Mouse (Mus musculus): ENCODE results near the gene Smim15.

Gene Smim15

DNA sequence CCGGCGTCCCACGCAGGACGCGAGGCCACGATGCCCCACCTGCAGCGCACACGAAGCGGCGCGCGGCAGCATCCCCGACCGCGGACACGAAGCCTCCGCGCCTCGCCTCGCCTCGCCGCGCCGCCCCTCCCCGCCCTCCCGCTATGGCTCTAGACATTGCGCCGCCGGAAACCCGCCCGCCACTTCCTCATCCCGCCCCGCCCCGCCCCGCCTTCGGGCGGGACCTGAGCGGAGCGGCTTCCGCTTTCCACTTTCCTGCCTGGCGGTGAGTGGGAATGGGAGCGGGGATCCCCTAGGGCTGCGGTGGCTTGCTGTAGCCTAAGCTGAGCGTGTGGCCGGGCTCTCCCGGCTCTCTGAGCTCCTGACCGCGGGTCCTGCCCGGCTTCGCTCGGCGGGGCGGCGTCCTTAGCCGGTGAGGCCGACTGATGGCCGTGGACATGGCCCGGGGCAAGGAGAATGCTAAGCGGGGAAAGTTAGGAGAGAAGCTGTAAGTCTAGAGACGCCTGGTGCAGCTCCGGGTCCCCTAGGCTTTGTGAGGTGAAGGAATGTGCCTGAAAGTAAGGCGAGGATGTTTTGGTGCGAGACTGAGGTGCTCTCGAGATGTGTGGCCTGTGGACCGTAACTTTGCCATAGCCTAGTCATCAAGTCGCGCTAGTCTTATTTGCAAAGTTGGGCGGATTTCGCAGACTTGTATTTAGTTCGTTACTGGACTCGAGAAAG is at the start of gene Smim15:
Smim15 (plus strand) TSS at position 225 of the 720 bp plus-strand sequence.
- no peak for DNase-seq (ENCODE audit: extremely low read depth, low read depth, low spot score)

DNA sequence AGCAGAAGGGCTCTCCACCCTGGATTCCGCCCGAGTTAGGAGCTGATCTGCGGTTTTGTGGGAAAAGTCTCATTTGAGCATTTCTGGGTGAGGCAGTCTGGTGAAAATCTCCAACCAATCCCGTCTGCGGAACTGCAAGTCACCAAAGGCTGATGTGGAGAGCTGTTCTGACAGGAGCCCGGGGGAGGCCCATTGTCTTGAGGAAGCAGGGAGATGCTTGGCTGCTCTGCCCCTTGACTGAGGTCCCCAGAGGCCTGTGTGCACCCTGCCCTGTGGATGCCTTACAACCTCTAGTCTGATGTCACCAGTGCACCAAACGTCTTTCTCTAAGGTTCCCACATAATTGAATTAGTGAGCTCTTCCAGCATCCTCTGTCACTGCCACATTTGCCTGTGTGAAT is 49.0 kb upstream of the Smim15 start:
- no peak for DNase-seq (ENCODE audit: extremely low read depth, low read depth, low spot score)

DNA sequence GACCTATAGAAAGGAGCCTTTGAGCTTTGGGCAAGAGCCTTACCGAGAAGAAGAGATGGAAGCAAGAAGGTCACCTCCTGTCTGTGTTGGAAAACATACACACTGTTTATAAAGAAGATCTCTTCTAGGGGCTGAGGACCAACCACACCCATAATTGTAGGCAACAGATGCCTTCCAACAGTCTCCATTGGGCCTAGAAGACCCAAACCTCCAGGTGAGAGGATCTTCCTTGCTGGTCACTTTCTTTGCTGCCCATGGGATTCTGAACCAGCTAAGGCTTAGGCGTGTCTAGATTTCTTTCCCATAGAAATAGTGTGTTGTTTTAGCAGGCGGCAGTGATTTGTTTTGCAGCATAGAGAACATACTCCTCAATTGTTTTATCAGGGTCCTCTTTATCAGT is 47.9 kb upstream of the Smim15 start:
- DNase-seq (ENCODE audit: extremely low read depth, low read depth, low spot score), result no peak

DNA sequence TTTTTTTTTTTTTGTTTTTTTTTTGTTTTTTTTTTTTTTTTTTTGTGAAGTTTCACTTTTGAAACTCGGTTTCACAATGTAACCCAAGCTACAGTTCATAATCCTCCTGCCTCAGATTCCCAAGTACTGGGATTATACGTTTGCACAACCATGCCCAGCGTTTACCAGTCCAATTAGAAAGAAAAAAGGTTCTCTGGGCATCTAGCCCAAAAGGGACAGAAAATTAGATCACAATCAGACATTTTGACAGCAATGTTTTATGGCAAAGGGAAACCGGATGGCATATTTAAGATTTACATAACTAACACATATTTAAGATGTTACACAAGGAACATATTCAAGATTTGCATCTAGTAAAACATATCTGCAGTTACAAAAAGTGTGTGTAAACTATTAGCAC is 36.4 kb upstream of the Smim15 start:
- peak; percentile 68 for DNase-seq (ENCODE audit: extremely low read depth, low read depth, low spot score)

DNA sequence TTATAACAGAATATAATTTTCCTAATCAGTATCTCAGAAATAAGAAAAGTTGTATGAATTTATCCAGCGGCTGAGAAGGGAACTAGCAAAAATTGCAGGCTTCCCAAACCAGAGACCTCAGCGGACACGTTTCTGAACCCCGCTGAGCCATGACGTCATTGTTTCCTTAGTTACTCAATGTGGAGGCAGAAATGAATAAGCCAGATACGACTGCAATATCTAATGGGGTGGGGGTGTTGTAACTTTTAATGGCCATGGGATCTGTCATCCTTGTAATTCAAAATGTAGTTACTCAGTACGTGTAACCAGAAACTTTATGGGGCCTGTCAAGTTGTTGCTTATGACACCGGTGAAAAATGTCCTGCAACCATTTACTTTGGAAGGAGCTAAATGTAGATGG is 31.1 kb upstream of the Smim15 start:
- DNase-seq (ENCODE audit: extremely low read depth, low read depth, low spot score), result no peak

DNA sequence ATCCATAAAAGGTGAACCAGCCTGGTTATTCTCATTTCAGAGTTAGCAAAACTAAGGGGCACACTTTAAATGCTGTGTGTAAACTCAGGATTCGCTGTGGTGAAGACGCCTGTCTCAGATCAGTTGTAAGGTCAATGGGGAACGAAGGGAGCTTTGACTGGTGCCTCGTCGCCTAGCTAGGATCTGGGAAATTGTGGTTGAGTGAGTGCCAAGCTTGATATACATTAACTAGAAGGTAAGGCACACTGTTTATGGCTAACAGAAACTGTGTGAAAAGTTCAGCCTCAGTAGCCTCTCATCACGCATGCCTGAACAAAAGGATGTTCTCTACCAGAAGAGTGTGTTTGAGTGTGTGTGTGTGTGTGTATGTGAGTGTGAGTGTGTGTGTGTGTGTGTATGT is 30.4 kb upstream of the Smim15 start:
- no peak for DNase-seq (ENCODE audit: extremely low read depth, low read depth, low spot score)

DNA sequence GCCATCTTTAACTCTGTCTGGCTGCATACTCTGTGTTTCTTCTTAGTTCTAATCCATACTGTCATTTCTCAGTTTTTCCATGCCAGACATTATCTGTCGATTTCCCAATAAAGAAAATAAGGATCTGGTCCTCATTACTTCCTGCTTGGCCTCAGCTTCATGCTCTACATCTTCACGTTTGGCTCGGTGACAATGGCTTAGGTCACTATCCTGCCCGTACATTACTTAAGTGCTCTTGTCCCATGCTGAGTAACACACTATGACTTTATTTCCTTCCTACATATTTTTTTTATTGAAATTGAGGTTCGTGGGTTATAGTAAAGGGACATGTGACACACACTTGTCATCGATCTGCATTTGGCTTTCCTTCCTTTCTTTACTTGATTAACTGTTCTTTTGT is 29.1 kb upstream of the Smim15 start:
- DNase-seq (ENCODE audit: extremely low read depth, low read depth, low spot score), result no peak

DNA sequence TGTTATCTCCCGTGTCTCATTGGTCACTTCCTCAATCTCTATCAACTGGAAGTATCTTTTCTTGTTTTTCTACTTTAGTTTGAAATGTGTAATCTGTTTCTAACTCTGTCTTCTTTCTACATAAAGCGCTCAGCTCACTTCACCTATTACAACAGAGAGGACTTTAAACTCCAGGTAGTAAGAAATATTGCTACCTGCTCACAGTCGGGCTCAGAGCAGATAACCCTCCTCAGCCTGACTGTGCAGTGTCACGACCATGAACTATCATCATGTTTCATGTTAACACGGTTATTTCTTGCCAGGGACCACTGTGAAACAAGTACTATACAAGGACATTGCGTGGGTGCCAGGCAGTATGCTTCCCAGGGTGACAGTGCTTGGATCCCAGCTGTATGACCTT is 26.9 kb upstream of the Smim15 start:
- no peak for DNase-seq (ENCODE audit: extremely low read depth, low read depth, low spot score)

DNA sequence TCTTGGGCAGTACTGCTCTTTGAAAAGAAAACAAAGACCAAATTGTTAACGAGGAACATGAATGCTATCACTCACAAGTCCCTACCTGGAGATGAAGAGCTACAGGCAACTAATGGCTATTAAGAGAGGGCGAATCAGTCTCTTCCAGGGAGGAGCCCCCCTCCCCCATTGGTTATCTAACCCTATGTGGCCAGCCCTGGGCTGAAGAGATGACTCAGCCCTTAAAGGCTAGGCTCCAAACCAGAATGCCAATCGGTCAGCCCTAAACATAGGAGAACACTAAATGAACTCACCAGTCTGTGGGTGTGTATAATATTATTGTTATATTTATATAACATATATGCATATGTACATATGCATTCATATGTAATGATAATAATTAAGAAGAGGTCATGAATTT is 18.4 kb upstream of the Smim15 start:
- no peak for DNase-seq (ENCODE audit: extremely low read depth, low read depth, low spot score)

DNA sequence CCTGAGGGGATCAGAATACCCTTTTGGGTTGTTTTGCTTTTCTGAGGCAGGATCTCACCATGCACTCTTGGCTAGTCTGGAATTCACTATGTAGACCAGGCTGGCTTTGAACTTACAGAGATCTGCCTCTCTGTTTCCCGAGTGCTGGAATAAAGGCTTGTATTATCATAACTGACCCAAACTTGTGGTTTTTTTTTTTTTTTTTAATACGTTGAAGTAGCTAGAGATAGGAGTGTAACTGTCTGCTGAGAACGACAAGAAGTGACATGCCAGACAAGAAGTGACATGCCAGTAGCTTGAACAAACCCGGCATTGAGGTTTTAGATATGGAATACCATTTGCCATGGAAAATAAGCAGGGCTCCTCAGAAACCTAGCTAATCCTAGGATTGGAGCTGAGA is 11.5 kb upstream of the Smim15 start:
- no peak for DNase-seq (ENCODE audit: extremely low read depth, low read depth, low spot score)

DNA sequence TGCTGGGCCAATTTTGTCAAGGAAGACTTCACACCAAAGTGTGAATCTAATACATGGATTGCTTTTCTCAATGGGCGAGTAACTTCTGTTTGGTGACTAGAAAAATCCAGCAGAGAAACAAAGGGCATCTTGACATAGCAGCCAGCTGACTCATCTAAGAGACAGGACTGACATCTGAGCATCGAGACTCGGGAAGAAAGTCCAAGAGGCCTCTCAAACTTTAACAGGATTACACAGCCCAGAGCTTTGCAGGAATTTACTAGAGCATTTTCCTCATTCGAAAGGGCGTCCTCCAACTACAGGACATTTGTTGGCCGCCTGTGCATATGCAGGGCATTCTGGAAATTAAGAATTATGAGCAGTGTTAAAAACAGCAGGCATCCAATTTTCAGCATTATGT is 4.9 kb upstream of the Smim15 start:
- DNase-seq (ENCODE audit: extremely low read depth, low read depth, low spot score), result no peak

DNA sequence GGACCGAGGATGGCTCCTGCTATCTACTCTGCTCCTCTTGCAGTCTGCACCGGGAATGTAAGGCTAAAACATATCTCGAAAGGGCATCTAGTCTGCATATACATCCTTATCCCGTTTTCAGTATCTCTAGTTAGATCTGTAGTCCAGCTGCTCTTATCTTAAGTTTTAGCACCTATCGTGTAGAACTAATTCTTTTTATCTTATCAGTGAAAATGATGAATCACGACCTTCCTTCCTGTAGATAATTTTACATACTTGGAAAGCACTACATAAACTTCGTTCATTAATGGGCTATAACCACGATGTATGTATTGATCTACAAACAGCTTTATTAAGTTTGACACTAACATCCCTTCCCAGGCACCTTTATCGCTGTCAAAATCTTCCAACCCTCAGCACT is 4.3 kb upstream of the Smim15 start:
- no peak for DNase-seq (ENCODE audit: extremely low read depth, low read depth, low spot score)

DNA sequence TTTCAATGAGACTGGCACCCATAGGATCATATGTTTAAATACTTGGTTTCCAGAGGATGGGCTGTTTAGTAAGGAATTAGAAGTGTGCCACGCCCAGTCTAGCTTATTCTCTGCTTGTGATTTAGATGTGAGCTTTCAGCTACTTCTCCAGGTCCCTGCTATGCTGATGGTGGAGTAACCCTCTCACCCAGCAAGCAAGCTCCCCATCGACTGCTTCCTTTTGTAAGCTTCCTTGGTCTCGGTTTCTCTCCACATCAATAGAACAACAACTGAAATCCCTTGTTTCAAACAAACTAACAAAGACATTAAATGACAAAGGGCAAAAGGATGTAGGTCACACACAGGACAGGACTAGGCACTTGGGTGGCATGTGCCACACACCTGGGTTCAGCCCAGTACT is 3.8 kb upstream of the Smim15 start:
- DNase-seq (ENCODE audit: extremely low read depth, low read depth, low spot score), result no peak

DNA sequence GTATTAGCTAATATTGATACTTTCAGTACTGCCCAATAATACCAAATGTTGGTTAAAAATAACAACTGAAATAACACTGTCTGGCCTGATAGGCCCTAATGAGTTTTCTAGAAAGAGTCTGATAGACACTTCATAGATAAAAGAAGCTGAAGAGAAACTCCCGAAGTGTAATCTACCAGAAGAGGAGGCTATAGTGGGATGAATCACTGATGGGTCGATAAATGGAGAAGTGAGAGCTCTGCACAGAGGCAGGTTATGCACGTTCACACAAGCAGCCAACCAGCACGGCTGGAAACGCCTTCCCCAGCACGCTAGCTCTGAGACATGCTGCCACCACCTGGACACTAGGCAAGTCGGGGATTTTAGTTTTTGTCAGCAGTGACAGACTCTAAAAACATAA is 2.9 kb upstream of the Smim15 start:
- no peak for DNase-seq (ENCODE audit: extremely low read depth, low read depth, low spot score)

DNA sequence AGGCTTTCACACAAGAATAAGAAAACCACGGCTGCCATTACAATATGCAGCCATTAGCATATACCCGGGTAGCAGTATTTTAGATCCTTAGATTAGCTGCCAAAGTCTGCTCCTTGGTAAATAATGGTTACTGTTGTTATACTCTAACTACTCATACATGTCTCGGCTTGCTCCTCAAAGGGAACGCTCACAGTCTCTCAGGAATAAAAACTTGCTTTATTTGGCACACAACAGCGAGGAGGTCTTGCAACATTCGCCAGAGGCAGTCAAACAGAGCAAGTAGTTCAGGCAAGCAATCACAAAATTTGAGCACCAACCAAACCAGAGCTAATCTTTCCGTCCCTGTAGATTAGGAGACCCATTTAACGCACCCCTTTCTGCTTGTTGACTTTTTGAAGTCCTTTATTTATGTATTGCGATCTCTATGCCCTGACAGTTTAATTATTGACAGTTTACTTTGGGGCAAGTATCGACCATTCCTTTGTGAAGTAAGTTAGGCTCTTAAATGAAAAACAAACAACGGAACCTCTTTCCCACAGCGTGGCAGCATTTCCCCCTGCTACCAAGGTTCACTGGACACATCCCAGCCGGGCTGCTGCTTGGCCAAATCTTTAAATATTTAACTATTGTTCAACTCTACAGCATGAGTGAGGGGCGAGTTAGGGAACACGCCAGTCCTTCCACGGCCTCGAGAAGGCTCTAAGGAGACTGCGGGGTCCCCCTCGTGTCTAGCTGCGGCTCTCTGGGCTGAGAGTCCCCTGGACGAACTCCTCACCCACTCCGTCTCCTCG is 620 bp upstream of the Smim15 start:
- peak; percentile 96 for DNase-seq (ENCODE audit: extremely low read depth, low read depth, low spot score)

DNA sequence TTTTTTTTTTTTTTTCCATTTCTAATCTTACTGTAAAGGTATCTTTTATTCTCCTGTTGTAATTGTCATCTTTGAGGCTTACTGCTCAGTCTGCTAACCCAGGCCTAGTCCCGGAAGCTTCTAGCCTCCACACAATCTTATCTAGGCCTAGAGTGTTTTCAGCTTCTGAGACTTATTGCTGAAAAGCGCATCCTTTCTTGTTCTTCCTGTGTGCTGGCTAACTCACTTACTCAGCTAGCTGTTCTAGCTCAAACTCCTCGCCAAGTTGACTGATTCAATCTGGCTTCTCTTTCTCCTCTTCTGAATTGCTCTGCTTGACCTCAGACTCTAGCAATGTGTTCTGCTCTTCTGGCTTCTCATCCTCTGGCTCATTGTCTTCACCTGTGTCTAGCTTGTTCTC is 1.4 kb downstream of the Smim15 start:
- no peak for DNase-seq (ENCODE audit: extremely low read depth, low read depth, low spot score)

DNA sequence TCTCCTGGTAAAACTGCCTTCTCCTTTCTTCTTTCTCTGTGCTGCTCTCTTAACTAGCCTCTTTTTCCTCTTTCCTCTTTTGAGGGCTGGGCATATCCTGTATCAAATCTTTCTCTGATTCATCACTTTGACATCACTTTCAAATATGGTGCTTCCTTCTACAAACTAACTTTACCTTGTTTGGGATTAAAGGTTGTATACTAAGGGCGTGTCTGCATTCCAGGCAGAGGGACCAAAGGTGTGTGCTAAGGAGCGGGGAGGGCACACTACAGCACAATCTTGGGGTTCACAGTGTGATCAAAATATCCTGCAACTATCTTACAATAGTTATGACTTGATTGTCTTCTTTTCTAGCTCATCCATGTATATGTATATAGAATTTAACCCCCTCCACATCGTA is 1.8 kb downstream of the Smim15 start:
- DNase-seq (ENCODE audit: extremely low read depth, low read depth, low spot score), result no peak

DNA sequence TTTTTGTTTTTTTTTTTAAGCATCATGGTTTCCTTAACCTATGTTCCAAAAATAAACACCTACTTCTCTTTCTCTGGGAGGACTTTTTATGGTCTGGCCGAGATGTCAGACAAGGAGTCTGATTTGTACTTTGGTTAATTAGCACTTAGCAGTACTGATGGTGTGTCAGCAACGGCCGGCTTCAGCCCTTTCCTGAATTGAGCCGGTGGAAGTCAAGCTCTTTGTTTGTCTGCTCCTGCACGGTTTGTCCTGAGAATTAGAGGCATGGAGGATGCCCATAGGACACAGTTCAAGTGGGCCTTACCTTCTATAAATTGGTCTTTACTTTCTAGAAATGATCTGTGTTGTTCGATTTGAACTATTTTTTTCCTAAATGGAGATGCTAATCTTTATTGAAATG is 2.6 kb downstream of the Smim15 start:
- DNase-seq (ENCODE audit: extremely low read depth, low read depth, low spot score), result no peak

DNA sequence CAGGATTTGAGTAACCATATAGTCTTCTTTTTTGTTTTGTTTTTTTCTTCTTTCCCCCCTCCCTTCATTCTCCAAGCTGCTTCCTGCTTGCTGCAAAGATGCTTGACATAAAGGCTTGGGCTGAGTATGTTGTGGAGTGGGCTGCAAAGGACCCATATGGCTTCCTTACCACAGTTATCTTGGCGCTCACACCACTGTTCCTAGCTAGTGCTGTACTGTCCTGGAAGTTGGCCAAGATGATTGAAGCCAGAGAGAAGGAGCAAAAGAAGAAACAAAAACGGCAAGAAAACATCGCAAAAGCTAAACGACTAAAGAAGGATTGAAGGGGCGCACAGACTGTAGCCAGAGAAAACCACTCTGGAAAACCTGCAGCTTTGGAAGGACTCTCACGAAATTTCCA is 3.1 kb downstream of the Smim15 start:
- no peak for DNase-seq (ENCODE audit: extremely low read depth, low read depth, low spot score)

DNA sequence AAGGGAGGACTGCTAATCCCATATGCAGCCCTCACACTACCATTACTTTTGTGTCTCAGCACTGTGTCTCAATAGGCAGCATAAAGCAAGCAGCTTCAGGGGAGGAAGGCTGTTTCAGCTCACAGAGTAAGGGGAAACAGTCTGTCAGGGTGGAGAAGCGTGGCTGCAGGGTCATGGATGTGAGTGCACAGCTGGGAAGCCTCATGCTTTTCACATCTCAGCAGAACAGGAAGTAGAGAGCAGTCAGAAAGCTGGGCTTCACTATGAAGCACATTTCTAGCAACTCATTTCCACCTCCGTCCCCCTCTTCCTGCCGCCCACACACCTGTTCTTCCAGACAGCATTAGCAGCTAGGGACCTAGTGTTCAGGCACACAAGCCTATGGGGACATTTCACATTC is 12.7 kb downstream of the Smim15 start:
- DNase-seq (ENCODE audit: extremely low read depth, low read depth, low spot score), result no peak

DNA sequence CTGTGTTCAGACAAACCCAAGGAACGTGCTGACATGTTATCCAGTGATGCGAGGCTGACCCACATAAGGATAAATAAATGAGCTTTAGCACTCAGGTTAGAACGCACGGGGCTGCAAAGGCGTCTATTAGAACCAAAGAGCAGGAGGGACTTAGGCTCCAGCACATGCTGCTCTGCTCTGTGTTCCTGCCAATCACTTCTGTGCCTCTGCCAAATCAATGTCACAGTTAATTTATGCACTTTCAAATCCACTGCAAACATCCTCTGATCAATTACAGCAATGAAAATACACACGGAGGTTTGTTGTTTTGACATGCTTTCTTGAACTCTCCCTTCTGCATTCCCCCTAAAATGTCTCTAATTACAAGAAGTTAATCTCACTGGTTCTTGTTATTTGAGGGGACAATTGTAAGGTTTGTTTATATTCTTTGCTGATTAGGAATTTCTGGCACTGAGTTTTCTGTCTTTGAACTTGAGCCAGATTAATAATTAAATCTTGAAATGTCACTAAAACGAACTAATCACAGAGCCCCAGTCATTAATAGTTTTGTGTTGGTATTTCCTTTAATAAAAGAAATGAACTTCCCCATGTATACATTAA is 16.1 kb downstream of the Smim15 start:
- no peak for DNase-seq (ENCODE audit: extremely low read depth, low read depth, low spot score)

DNA sequence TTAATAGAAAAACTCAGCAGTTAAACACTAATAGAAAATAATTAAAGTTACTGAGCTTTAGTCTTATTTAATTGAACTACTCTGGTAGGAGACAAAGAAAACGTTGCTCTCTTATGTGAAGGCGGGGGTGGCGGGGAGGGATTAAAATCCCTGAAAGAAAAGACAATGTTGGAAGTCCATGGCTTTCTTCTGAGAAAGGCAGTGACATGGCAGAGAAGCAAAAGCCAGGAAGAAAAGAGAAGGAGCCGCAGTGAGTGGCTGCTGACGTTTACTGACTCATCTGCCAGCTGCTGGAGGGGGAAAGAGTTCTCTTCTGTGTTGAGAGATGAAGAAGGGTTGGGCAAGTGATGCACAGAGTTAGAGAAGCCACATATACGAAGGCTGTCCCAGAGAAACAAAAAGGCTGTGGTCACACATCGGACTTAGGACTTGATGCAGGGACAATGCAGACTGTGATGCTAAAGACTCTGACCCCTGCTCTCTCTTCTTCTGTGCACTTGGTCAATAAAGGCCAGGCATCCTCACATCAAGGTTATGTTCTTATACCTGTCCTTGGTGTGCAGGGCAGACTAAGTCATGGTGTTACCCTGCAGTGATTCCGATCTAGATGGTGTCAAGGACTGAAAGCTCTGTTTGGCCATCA is 16.8 kb downstream of the Smim15 start:
- no peak for DNase-seq (ENCODE audit: extremely low read depth, low read depth, low spot score)

Data from fat pad, adult 2 months (tissue).